Mouse (Mus musculus) kidney, adult 2 months (tissue): ENCODE data around the gene Sgta.

Experiments used
- CTCF ChIP-seq: fragments of 200-500 bp; conservative IDR thresholded peaks from 2 replicates; pipeline ENCODE4 v1.5.1; 2011; ENCODE audit warnings: low read depth, mild to moderate bottlenecking, control low read depth, low read length, moderate library complexity, mixed read lengths; ENCODE audit not compliant: insufficient read depth, insufficient read length
- POLR2A ChIP-seq: fragments of 200-500 bp; IDR thresholded peaks from one replicate; pipeline ENCODE4 v1.6.1; 2011; ENCODE audit warnings: low read depth, low read length, control low read depth

- TF ChIP-seq CTCF (no peak), POLR2A (no peak)
Observed at GRCm38 (mm10) chr10:81092465-81093250, 32.7 kb upstream of the Sgta start.
